29 mouse cellular contexts compared by ENCODE assay signal in genomic region chr2:49630636-49631035, GRCm38 (mm10). TPM values are rescaled to one million over a fixed set of nuclear protein-coding genes. Genes with fewer than 3 reads are reported as not detected.
DNase-seq lines count a peak whose midpoint lies in the region; ATAC-seq and TF ChIP-seq lines count a peak whose summit lies in the region.
"Had no signal": no experiment of that assay in that cellular context is flagged by ENCODE, and none has a peak within 500 bp of the region (broad histone marks: within the 10 kb centered on the region; RNA-seq: fewer than 3 reads in every experiment).

No protein-coding gene starts in this region.

- DNase-seq in cerebellum, adult 2 months, result peak; percentile 52 to 53
- no peak for DNase-seq in cerebellum, adult 9-10 months
- DNase-seq in heart, postnatal 4 days, result peak; percentile 40
- no peak for DNase-seq in heart, adult 9 months (ENCODE audit: low spot score in 2 of 2)
- peak; percentile 63 for DNase-seq in kidney, adult 9 months
- DNase-seq: adrenal gland, postnatal 14 days; gastrocnemius, adult 2 months; gastrocnemius, postnatal 36 days; layer of hippocampus, postnatal 36 days; liver, embryonic 13.5 days; lung, adult 18-20 months; lung, postnatal 4 days; thymus, adult 2 months; thymus, postnatal 36 days had no signal

- no peak overlapping the region for H3K4me3 ChIP-seq in cerebellum, adult 2 months (replicated peaks; ENCODE audit: insufficient read depth, low read depth, low read length)
- no peak overlapping the region for H3K4me3 ChIP-seq in kidney, embryonic 16.5 days (ENCODE audit: low read length)
- H3K4me3 ChIP-seq in intestine, postnatal 0 days (ENCODE audit: low read depth, low read length), result no peak overlapping the region
- H3K4me3 ChIP-seq: erythroblast, embryonic 14.5 days; gastrocnemius, adult 2 months; hindbrain, embryonic 10.5 days; hindbrain, embryonic 15.5 days; limb, embryonic 10.5 days; limb, embryonic 15.5 days; liver, embryonic 13.5 days; megakaryocyte, embryonic 14.5 days; midbrain, embryonic 12.5 days; myocyte; neural tube, embryonic 13.5 days had no signal

- H3K9ac ChIP-seq in kidney, embryonic 16.5 days (replicated peaks; ENCODE audit: low read length), result no peak overlapping the region
- no peak overlapping the region for H3K9ac ChIP-seq in intestine, postnatal 0 days (ENCODE audit: low read depth, low read length)
- H3K9ac ChIP-seq: hindbrain, embryonic 15.5 days; limb, embryonic 15.5 days; liver, embryonic 13.5 days; midbrain, embryonic 12.5 days; neural tube, embryonic 13.5 days had no signal

- TF ChIP-seq CTCF in cerebellum, adult 2 months (IDR thresholded peaks at IDR 0.05; ENCODE audit: borderline replicate concordance, insufficient read depth, low read depth, low read length), result no peak
- no peak for TF ChIP-seq CTCF in intestine, postnatal 0 days (IDR thresholded peaks at IDR 0.05; ENCODE audit: low read depth)

- no peaks in the 10 kb centered on the region for H3K9me3 ChIP-seq in kidney, embryonic 16.5 days (ENCODE audit: low read length)
- no peaks in the 10 kb centered on the region for H3K9me3 ChIP-seq in intestine, postnatal 0 days (ENCODE audit: control insufficient read depth)
- H3K9me3 ChIP-seq: hindbrain, embryonic 10.5 days; hindbrain, embryonic 15.5 days; limb, embryonic 10.5 days; limb, embryonic 15.5 days; liver, embryonic 13.5 days; midbrain, embryonic 12.5 days; neural tube, embryonic 13.5 days had no signal

- H3K4me1 ChIP-seq in cerebellum, adult 2 months (ENCODE audit: control insufficient read depth, insufficient read depth, low read length), result peaks cover 42% of the 10 kb centered on the region
- H3K4me1 ChIP-seq in kidney, embryonic 16.5 days (ENCODE audit: insufficient read depth, low read length), result peaks cover 9% of the 10 kb centered on the region
- no peaks in the 10 kb centered on the region for H3K4me1 ChIP-seq in intestine, postnatal 0 days (replicated peaks; ENCODE audit: control insufficient read depth, insufficient read depth, low read length)
- H3K4me1 ChIP-seq: liver, embryonic 13.5 days; megakaryocyte, embryonic 14.5 days had no signal

- H3K27me3 ChIP-seq in cerebellum, adult 2 months (ENCODE audit: control insufficient read depth, insufficient read depth, low read length), result no peaks in the 10 kb centered on the region
- H3K27me3 ChIP-seq in kidney, embryonic 16.5 days (ENCODE audit: insufficient read depth, low read length), result no peaks in the 10 kb centered on the region
- no peaks in the 10 kb centered on the region; the same call in 1 of the 2 replicates for H3K27me3 ChIP-seq in intestine, postnatal 0 days (replicated peaks; ENCODE audit: control insufficient read depth, insufficient read depth, low read length)
- H3K27me3 ChIP-seq: hindbrain, embryonic 15.5 days; limb, embryonic 15.5 days; liver, embryonic 13.5 days; midbrain, embryonic 12.5 days; neural tube, embryonic 13.5 days; Patski had no signal

- H3K27ac ChIP-seq in cerebellum, adult 2 months (ENCODE audit: insufficient read depth, low read length), result no peak overlapping the region
- H3K27ac ChIP-seq in kidney, embryonic 16.5 days (ENCODE audit: low read length), result no peak overlapping the region
- no peak overlapping the region for H3K27ac ChIP-seq in intestine, postnatal 0 days (ENCODE audit: low read depth, low read length)
- H3K27ac ChIP-seq: gastrocnemius, adult 2 months; hindbrain, embryonic 10.5 days; hindbrain, embryonic 15.5 days; limb, embryonic 10.5 days; limb, embryonic 15.5 days; liver, embryonic 13.5 days; midbrain, embryonic 12.5 days; neural tube, embryonic 13.5 days had no signal

- 58% methylated on average over 6 of the region's 6 CpGs for WGBS in cerebellum, adult 2 months
- WGBS in kidney, embryonic 16.5 days, result 75% methylated on average over 6 of the region's 6 CpGs
- 87% methylated on average over 6 of the region's 6 CpGs for WGBS in intestine, postnatal 0 days

- no peaks in the 10 kb centered on the region for H3K36me3 ChIP-seq in kidney, embryonic 16.5 days (ENCODE audit: insufficient read depth, low read length)
- no peaks in the 10 kb centered on the region for H3K36me3 ChIP-seq in intestine, postnatal 0 days (ENCODE audit: control insufficient read depth, insufficient read depth)
- H3K36me3 ChIP-seq: hindbrain, embryonic 15.5 days; limb, embryonic 15.5 days; liver, embryonic 13.5 days had no signal

- no peak for TF ChIP-seq POLR2A in cerebellum, adult 2 months (IDR thresholded peaks at IDR 0.05; ENCODE audit: borderline replicate concordance, insufficient read depth, low read length)

- H3K4me2 ChIP-seq in kidney, embryonic 16.5 days (replicated peaks; ENCODE audit: low read depth, low read length), result no peak overlapping the region
- H3K4me2 ChIP-seq in intestine, postnatal 0 days (replicated peaks; ENCODE audit: low read depth), result no peak overlapping the region
- H3K4me2 ChIP-seq: hindbrain, embryonic 15.5 days; limb, embryonic 15.5 days; liver, embryonic 13.5 days; midbrain, embryonic 12.5 days; neural tube, embryonic 13.5 days had no signal

- ATAC-seq in kidney, embryonic 16.5 days (ENCODE audit: low FRiP score, low TSS enrichment), result no peak
- no peak for ATAC-seq in intestine, postnatal 0 days
- ATAC-seq: forebrain, embryonic 16.5 days; inflammation-experienced regulatory T-cells, adult 6 months; lung, postnatal 0 days; Patski had no signal

RNA-seq across cellular contexts. Expression of gene Kif5c, which starts 11.5 kb away (rescaled TPM):
- polyA plus RNA-seq in cerebellum, adult 2 months (2012; rRNA removed), result 257 and 291 TPM in 2 replicates
- total RNA-seq in heart, postnatal 4 days (2021), result 1 to 10 TPM in 1 of 2 experiments, under 1 TPM in 1; 0.88 to 1.4 TPM
- polyA plus RNA-seq in kidney, embryonic 16.5 days (2015; fragmentation: Nextera tagmentation; extraction: Ambion mirVana), result 5.0 and 5.4 TPM in 2 replicates
- 2.7 and 3.0 TPM in 2 replicates for polyA plus RNA-seq in intestine, postnatal 0 days (2015; fragmentation: Nextera tagmentation; extraction: Ambion mirVana)
- polyA plus RNA-seq: erythroblast, embryonic 14.5 days had no signal

Comparison
In these comparisons a context has a peak if more than half of its experiments do, and no peak if none do; other contexts are left out.
1. DNase-seq: peak in cerebellum, adult 2 months (2 of 2), heart, postnatal 4 days (single experiment) and kidney, adult 9 months (single experiment); none in cerebellum, adult 9-10 months (single experiment) and heart, adult 9 months (0 of 2).
2. RNA of gene Kif5c, which starts 11.5 kb away (polyA plus RNA-seq): 257 to 291 TPM in cerebellum, adult 2 months; 5.0 to 5.4 TPM in kidney, embryonic 16.5 days and 2.7 to 3.0 TPM in intestine, postnatal 0 days; every median in the first group is over 10 times any median in the second.